Mouse (Mus musculus) cerebral cortex, adult 2 months (tissue): ENCODE data around the gene Rnf144a.

Source experiments
- WGBS: fragments of 180-500 bp; shearing (Covaris S2); methylation state at CpG from one replicate; pipeline ENCODE4 v1.1.7; 2018; 5-methylcytosine and 5-hydroxymethylcytosine counted together

Rnf144a gene

GRCm38 (mm10) chr12:26415104-26415771, at the start of gene Rnf144a:
TSS of gene Rnf144a (minus strand) at chr12:26415254.
- 1% methylated on average over 45 of the region's 45 CpGs for WGBS

- WGBS = 66% methylated on average over 2 of the region's 2 CpGs
Observed at GRCm38 (mm10) chr12:26460091-26460490, 45.0 kb upstream of the Rnf144a start.

- 34% methylated on average over 13 of the region's 13 CpGs for WGBS
Observed at GRCm38 (mm10) chr12:26456028-26456698, 41.1 kb upstream of the Rnf144a start, which contains the start of gene Rsad2. TSS of gene Rsad2 (minus strand) at chr12:26456452.

- WGBS = 68% methylated on average over 5 of the region's 5 CpGs
Observed at GRCm38 (mm10) chr12:26454682-26455081, 39.6 kb upstream of the Rnf144a start.

- WGBS = 75% methylated on average over 4 of the region's 4 CpGs
Observed at GRCm38 (mm10) chr12:26452951-26453350, 37.9 kb upstream of the Rnf144a start.

- WGBS = 48% methylated on average over 1 of the region's 1 CpGs
Observed at GRCm38 (mm10) chr12:26451150-26451549, 36.1 kb upstream of the Rnf144a start.

GRCm38 (mm10) chr12:26449483-26449882, 34.4 kb upstream of the Rnf144a start:
- 99% methylated on average over 2 of the region's 2 CpGs for WGBS

GRCm38 (mm10) chr12:26446377-26447045, 31.5 kb upstream of the Rnf144a start:
- 83% methylated on average over 4 of the region's 4 CpGs for WGBS

- 69% methylated on average over 2 of the region's 2 CpGs for WGBS
Observed at GRCm38 (mm10) chr12:26444511-26444910, 29.5 kb upstream of the Rnf144a start.

GRCm38 (mm10) chr12:26444054-26444453, 29.0 kb upstream of the Rnf144a start:
- 2% methylated on average over 2 of the region's 2 CpGs for WGBS

- 50% methylated on average over 3 of the region's 3 CpGs for WGBS
Observed at GRCm38 (mm10) chr12:26439366-26439765, 24.3 kb upstream of the Rnf144a start.

GRCm38 (mm10) chr12:26437950-26438349, 22.9 kb upstream of the Rnf144a start:
- WGBS = 91% methylated on average over 3 of the region's 3 CpGs

GRCm38 (mm10) chr12:26436334-26436733, 21.3 kb upstream of the Rnf144a start:
- WGBS = 83% methylated on average over 4 of the region's 4 CpGs

GRCm38 (mm10) chr12:26428771-26429170, 13.7 kb upstream of the Rnf144a start:
- 93% methylated on average over 2 of the region's 2 CpGs for WGBS

GRCm38 (mm10) chr12:26424841-26425240, 9.8 kb upstream of the Rnf144a start:
- WGBS = 83% methylated on average over 2 of the region's 2 CpGs

GRCm38 (mm10) chr12:26418322-26418721, 3.3 kb upstream of the Rnf144a start:
- 85% methylated on average over 4 of the region's 4 CpGs for WGBS

- 73% methylated on average over 7 of the region's 7 CpGs for WGBS
Observed at GRCm38 (mm10) chr12:26416636-26417295, 1.7 kb upstream of the Rnf144a start.

GRCm38 (mm10) chr12:26414451-26415103, 477 bp downstream of the Rnf144a start:
- WGBS = under 1% methylated on average over 63 of the region's 64 CpGs

- 21% methylated on average over 8 of the region's 8 CpGs for WGBS
Observed at GRCm38 (mm10) chr12:26413961-26414411, 1.1 kb downstream of the Rnf144a start.

- 53% methylated on average over 6 of the region's 6 CpGs for WGBS
Observed at GRCm38 (mm10) chr12:26412802-26413201, 2.3 kb downstream of the Rnf144a start.

- 45% methylated on average over 10 of the region's 10 CpGs for WGBS
Observed at GRCm38 (mm10) chr12:26411841-26412450, 3.1 kb downstream of the Rnf144a start.
